Mouse (Mus musculus) left cerebral cortex, adult 9 months (tissue): ENCODE measurements around the gene Miox.

Experiments used
- DNase-seq, 2 experiments: peaks; one replicate each; pipeline ENCODE4 v3.0.0; 2022; ENCODE audit warnings: low spot score in 2 of 2

Gene Miox

GRCm38 (mm10) chr15:89372068-89372467 is 37.9 kb downstream of the Miox start:
- no peak for DNase-seq

- DNase-seq: no peak
Observed at GRCm38 (mm10) chr15:89372536-89372935, 38.3 kb downstream of the Miox start.

- peak; percentile 67 to 87 for DNase-seq
Observed at GRCm38 (mm10) chr15:89373027-89373761, 39.0 kb downstream of the Miox start.

GRCm38 (mm10) chr15:89373762-89374248 is 39.6 kb downstream of the Miox start, which contains the start of gene Sco2:
Sco2 (minus strand) TSS chr15:89373846.
- DNase-seq: peak; percentile 66 to 94

- DNase-seq: no peak
Observed at GRCm38 (mm10) chr15:89374340-89374739, 40.1 kb downstream of the Miox start.

GRCm38 (mm10) chr15:89374801-89375534 is 40.8 kb downstream of the Miox start:
- DNase-seq: no peak

GRCm38 (mm10) chr15:89376040-89376439 is 41.8 kb downstream of the Miox start:
- DNase-seq: no peak

GRCm38 (mm10) chr15:89376957-89377356 is 42.8 kb downstream of the Miox start, which contains the start of gene Tymp:
Tymp (minus strand) TSS chr15:89377039.
- DNase-seq: no peak

- DNase-seq: no peak
Observed at GRCm38 (mm10) chr15:89377362-89377761, 43.2 kb downstream of the Miox start.

- DNase-seq: no peak
Observed at GRCm38 (mm10) chr15:89377938-89378828, 44.0 kb downstream of the Miox start.

- no peak for DNase-seq
Observed at GRCm38 (mm10) chr15:89378831-89379401, 44.7 kb downstream of the Miox start, which contains the start of gene Odf3b. Odf3b (minus strand) TSS chr15:89379282.

- no peak for DNase-seq
Observed at GRCm38 (mm10) chr15:89379429-89379828, 45.2 kb downstream of the Miox start.

- no peak for DNase-seq
Observed at GRCm38 (mm10) chr15:89384617-89385016, 50.4 kb downstream of the Miox start, which contains the start of gene Klhdc7b. Klhdc7b (plus strand) TSS chr15:89384917.
